Mouse (Mus musculus): ENCODE measurements around the gene Tex36. TPM values are rescaled to one million over a fixed set of nuclear protein-coding genes. Genes with fewer than 3 reads are reported as not detected.

The Tex36 gene
- polyA plus RNA-seq, 1 experiment, result not detected

DNA sequence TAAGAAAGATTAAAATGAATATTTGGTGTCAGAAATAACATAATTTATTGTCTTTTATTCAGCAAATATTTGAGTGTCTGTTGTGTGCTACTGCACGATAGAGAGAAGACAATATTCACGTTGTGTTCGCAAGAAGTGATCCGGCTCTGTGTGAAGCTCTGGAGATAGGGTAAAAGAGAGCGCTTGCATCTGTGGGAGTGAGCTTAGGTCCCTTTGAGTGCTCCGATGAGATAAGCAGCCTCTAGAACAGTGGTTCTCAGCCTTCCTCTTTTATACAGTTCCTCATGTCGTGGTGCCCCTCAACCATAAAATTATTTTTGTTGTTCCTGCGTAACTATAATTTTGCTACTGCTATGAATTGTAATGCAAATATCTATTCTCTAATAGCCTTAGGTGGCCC, 37.4 kb downstream of the Tex36 start:
- H3K79me2 ChIP-seq (ENCODE audit: control insufficient read depth, insufficient read depth), result no peaks in the 10 kb centered on the region
- no peak for TF ChIP-seq E2F4 (IDR thresholded peaks at IDR 0.05; ENCODE audit: insufficient read depth)
- no peak for TF ChIP-seq USF1 (IDR thresholded peaks at IDR 0.05; ENCODE audit: low read depth)
- no peak for TF ChIP-seq CEBPB (IDR thresholded peaks at IDR 0.05; ENCODE audit: insufficient read depth, poor library complexity, severe bottlenecking)
- TF ChIP-seq TCF3 (IDR thresholded peaks at IDR 0.05; ENCODE audit: insufficient read length, low read depth), result no peak
- TF ChIP-seq MYOD1 (IDR thresholded peaks at IDR 0.05; ENCODE audit: control insufficient read depth in 1 of 3, insufficient read length in 2 of 3, low read depth in 2 of 3), result no peak
- TF ChIP-seq POLR2AphosphoS2 (IDR thresholded peaks at IDR 0.05; ENCODE audit: insufficient read length, low read depth), result no peak
- TF ChIP-seq MYOG (IDR thresholded peaks at IDR 0.05; ENCODE audit: control insufficient read depth in 1 of 3, insufficient read depth in 1 of 3, insufficient read length in 2 of 3, low read depth in 2 of 3), result no peak
- no peak for TF ChIP-seq TCF12 (IDR thresholded peaks at IDR 0.05; ENCODE audit: insufficient read depth, poor library complexity, severe bottlenecking)
- TF ChIP-seq REST (IDR thresholded peaks at IDR 0.05; ENCODE audit: insufficient read depth, insufficient read length), result no peak
- TF ChIP-seq POLR2A (IDR thresholded peaks at IDR 0.05; ENCODE audit: insufficient read length, low read depth), result no peak
- no peak for TF ChIP-seq MAX (IDR thresholded peaks at IDR 0.05; ENCODE audit: low read depth)
- TF ChIP-seq SRF (IDR thresholded peaks at IDR 0.05; ENCODE audit: control insufficient read depth, insufficient read length, low read depth), result no peak
- H3K4me3 ChIP-seq, result no peak overlapping the region
- H3K36me3 ChIP-seq (ENCODE audit: control insufficient read depth, insufficient read depth), result no peaks in the 10 kb centered on the region
- no peak overlapping the region for H3ac ChIP-seq (ENCODE audit: control insufficient read depth, insufficient read length)
- H3K4me2 ChIP-seq (ENCODE audit: low read depth), result no peak overlapping the region
- peaks cover 4% of the 10 kb centered on the region for H3K27me3 ChIP-seq (ENCODE audit: control insufficient read depth, insufficient read depth, insufficient read length)

DNA sequence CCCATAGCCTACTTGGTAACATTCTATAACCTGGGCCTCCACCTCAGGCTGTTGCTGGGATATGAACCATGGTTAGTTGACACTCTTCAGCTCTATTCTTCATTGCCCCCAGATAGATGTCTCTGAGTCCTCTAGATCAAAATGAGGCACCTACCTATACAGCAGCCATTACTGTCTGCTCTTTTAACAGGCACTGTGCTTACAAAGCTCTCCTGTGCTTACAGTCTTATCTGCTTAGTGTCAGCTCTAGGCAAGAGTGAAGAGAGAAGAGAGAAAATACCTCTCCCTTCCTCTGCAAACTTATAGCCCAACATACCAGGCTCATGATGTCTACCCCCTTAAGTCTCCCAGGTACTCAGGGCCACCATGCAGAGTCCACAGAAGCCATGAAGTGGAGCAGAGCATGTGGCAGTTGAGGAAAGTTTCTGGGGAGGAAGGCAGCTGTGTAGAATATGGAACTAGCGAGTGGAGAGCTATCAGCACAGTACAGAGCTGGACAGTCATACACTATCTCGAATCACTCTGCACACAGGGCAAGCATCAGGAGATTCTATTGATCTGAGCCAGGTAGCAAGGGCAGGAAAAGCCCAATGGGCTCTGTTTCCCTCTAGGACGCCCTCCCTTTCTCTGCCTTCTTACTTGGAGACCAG, 38.7 kb downstream of the Tex36 start:
- Histone ChIP-seq H3K4me2 (ENCODE audit: low read depth) (no peak overlapping the region), H3K36me3 (ENCODE audit: control insufficient read depth, insufficient read depth) (no peaks in the 10 kb centered on the region), H3K79me2 (ENCODE audit: control insufficient read depth, insufficient read depth) (no peaks in the 10 kb centered on the region), H3K27me3 (ENCODE audit: control insufficient read depth, insufficient read depth, insufficient read length) (no peaks in the 10 kb centered on the region), H3K4me3 (no peak overlapping the region), H3ac (ENCODE audit: control insufficient read depth, insufficient read length) (no peak overlapping the region)
- TF ChIP-seq SRF (IDR thresholded peaks at IDR 0.05; ENCODE audit: control insufficient read depth, insufficient read length, low read depth), result no peak
- TF ChIP-seq USF1 (IDR thresholded peaks at IDR 0.05; ENCODE audit: low read depth), result no peak
- TF ChIP-seq CEBPB (IDR thresholded peaks at IDR 0.05; ENCODE audit: insufficient read depth, poor library complexity, severe bottlenecking), result no peak
- no peak for TF ChIP-seq POLR2A (IDR thresholded peaks at IDR 0.05; ENCODE audit: insufficient read length, low read depth)
- TF ChIP-seq MAX (IDR thresholded peaks at IDR 0.05; ENCODE audit: low read depth), result no peak
- no peak for TF ChIP-seq REST (IDR thresholded peaks at IDR 0.05; ENCODE audit: insufficient read depth, insufficient read length)
- no peak for TF ChIP-seq TCF3 (IDR thresholded peaks at IDR 0.05; ENCODE audit: insufficient read length, low read depth)
- TF ChIP-seq MYOD1 (IDR thresholded peaks at IDR 0.05; ENCODE audit: control insufficient read depth in 1 of 3, insufficient read length in 2 of 3, low read depth in 2 of 3), result no peak
- no peak for TF ChIP-seq MYOG (IDR thresholded peaks at IDR 0.05; ENCODE audit: control insufficient read depth in 1 of 3, insufficient read depth in 1 of 3, insufficient read length in 2 of 3, low read depth in 2 of 3)
- no peak for TF ChIP-seq POLR2AphosphoS2 (IDR thresholded peaks at IDR 0.05; ENCODE audit: insufficient read length, low read depth)
- TF ChIP-seq TCF12 (IDR thresholded peaks at IDR 0.05; ENCODE audit: insufficient read depth, poor library complexity, severe bottlenecking), result no peak
- no peak for TF ChIP-seq E2F4 (IDR thresholded peaks at IDR 0.05; ENCODE audit: insufficient read depth)

DNA sequence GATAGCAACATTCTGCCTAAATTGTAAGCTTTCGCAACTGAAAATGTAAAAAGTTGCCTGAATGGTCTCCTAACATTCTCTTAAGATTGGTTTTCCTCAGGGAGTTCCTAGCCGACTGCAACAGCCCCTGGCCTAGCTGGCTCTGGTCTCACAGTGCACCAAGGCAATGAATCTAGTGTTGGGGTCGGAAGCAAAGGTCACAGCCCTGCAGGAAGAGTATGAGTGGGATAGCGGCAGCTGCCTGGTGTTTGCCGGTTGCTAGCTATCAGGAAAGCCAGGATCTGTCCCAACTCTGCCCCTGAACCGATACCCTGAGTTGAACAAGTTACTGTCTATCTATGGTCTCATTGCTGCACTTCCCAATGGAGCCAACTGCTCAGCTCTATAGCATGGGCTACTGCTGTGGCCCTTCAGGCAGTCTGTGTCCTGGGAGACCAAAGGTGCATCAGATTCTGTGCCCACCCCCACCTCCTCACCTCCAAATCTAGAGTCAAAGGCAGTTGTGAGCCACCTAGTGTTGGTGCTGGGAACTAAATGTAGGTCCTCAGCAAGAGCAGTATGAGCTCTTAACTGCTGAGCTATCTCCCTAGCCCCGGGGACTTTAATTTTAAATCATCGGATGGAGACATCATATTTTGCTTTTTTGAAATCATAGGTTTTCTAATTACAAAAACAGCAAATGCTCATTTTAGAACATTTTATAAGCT, 46.0 kb downstream of the Tex36 start:
- TF ChIP-seq E2F4 (IDR thresholded peaks at IDR 0.05; ENCODE audit: insufficient read depth) (no peak), POLR2A (IDR thresholded peaks at IDR 0.05; ENCODE audit: insufficient read length, low read depth) (no peak), MYOD1 (IDR thresholded peaks at IDR 0.05; ENCODE audit: control insufficient read depth in 1 of 3, insufficient read length in 2 of 3, low read depth in 2 of 3) (no peak), TCF12 (IDR thresholded peaks at IDR 0.05; ENCODE audit: insufficient read depth, poor library complexity, severe bottlenecking) (no peak), TCF3 (IDR thresholded peaks at IDR 0.05; ENCODE audit: insufficient read length, low read depth) (no peak), SRF (IDR thresholded peaks at IDR 0.05; ENCODE audit: control insufficient read depth, insufficient read length, low read depth) (no peak), MAX (IDR thresholded peaks at IDR 0.05; ENCODE audit: low read depth) (no peak), POLR2AphosphoS2 (IDR thresholded peaks at IDR 0.05; ENCODE audit: insufficient read length, low read depth) (no peak), REST (IDR thresholded peaks at IDR 0.05; ENCODE audit: insufficient read depth, insufficient read length) (no peak), MYOG (IDR thresholded peaks at IDR 0.05; ENCODE audit: control insufficient read depth in 1 of 3, insufficient read depth in 1 of 3, insufficient read length in 2 of 3, low read depth in 2 of 3) (no peak), USF1 (IDR thresholded peaks at IDR 0.05; ENCODE audit: low read depth) (no peak), CEBPB (IDR thresholded peaks at IDR 0.05; ENCODE audit: insufficient read depth, poor library complexity, severe bottlenecking) (no peak)

DNA sequence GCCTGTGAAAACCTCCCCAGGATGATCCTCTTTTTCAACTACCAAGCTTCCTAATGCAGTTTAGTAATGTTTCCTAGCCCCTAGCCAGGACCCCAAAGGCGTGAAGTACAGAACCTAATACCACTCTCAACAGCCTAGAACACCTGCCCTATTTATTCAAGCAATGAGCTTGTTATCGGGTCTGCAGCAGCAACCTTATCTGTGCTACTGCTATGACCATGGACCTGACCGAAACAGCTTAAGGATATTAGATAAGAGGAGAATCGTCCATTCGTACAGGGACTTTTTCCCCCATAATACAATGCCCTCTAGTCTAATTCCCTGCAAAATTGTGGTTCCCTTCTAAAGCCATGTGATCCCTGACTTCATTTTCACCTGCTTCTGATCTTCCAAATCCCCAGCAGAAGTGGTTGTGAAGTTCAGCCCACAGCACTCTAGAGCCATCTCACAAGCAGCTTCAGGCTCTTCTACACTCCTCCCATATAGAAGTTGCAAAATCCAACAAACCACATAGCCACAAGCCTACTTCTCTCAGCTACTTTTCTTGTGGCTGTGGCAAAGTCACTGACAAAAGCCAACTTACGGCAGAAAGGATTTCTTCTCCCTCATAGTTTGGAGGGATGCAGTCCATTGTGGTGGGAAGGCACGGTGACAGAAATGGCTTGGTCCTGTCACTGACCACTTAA, 49.5 kb downstream of the Tex36 start:
- TF ChIP-seq CEBPB (IDR thresholded peaks at IDR 0.05; ENCODE audit: insufficient read depth, poor library complexity, severe bottlenecking), result no peak
- TF ChIP-seq USF1 (IDR thresholded peaks at IDR 0.05; ENCODE audit: low read depth), result no peak
- no peak for TF ChIP-seq POLR2A (IDR thresholded peaks at IDR 0.05; ENCODE audit: insufficient read length, low read depth)
- no peak for TF ChIP-seq MYOG (IDR thresholded peaks at IDR 0.05; ENCODE audit: control insufficient read depth in 1 of 3, insufficient read depth in 1 of 3, insufficient read length in 2 of 3, low read depth in 2 of 3)
- no peak for TF ChIP-seq SRF (IDR thresholded peaks at IDR 0.05; ENCODE audit: control insufficient read depth, insufficient read length, low read depth)
- no peak for TF ChIP-seq REST (IDR thresholded peaks at IDR 0.05; ENCODE audit: insufficient read depth, insufficient read length)

More for the DNA sequence above, 46.0 kb downstream of the Tex36 start:
- no peak overlapping the region for H3ac ChIP-seq (ENCODE audit: control insufficient read depth, insufficient read length)
- peaks cover 4% of the 10 kb centered on the region for H3K27me3 ChIP-seq (ENCODE audit: control insufficient read depth, insufficient read depth, insufficient read length)
- no peaks in the 10 kb centered on the region for H3K79me2 ChIP-seq (ENCODE audit: control insufficient read depth, insufficient read depth)
- H3K4me3 ChIP-seq, result no peak overlapping the region
- H3K36me3 ChIP-seq (ENCODE audit: control insufficient read depth, insufficient read depth), result no peaks in the 10 kb centered on the region
- H3K4me2 ChIP-seq (ENCODE audit: low read depth), result no peak overlapping the region

More for the DNA sequence above, 49.5 kb downstream of the Tex36 start:
- H3K4me2 ChIP-seq (ENCODE audit: low read depth), result no peak overlapping the region
- no peak overlapping the region for H3ac ChIP-seq (ENCODE audit: control insufficient read depth, insufficient read length)
- no peaks in the 10 kb centered on the region for H3K79me2 ChIP-seq (ENCODE audit: control insufficient read depth, insufficient read depth)
- H3K4me3 ChIP-seq, result no peak overlapping the region
- no peaks in the 10 kb centered on the region for H3K27me3 ChIP-seq (ENCODE audit: control insufficient read depth, insufficient read depth, insufficient read length)
- H3K36me3 ChIP-seq (ENCODE audit: control insufficient read depth, insufficient read depth), result no peaks in the 10 kb centered on the region
